Mouse (Mus musculus): ENCODE measurements around the gene Trpm8. TPM values are rescaled to one million over a fixed set of nuclear protein-coding genes. Genes with fewer than 3 reads are reported as not detected.
A peak's percentile ranks its signal among the peaks of the same experiment; 100 is the strongest.

Gene Trpm8
- polyA plus RNA-seq, 1 experiment from 2014 or later: not detected

DNA sequence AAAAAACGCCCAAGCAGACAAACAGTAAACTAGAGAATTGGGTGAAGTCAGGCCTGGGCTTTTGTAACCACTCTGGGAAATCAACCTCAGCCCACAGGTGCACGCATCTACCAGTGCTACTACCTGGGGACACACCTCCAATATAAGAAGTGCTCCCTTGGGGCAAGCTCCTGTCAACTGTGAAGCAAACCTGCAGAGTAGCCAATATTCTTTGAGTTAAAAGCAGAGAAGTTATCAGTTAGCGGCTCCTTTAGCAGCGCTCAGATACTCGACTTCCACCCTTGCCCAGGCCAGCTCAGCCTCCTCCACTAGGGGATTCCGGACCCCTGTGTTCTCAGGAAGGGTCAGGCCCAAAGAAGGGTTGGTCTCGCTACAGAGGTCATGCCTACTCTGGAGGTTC, 15.8 kb upstream of the Trpm8 start:
- Histone ChIP-seq H3K9ac (ENCODE audit: low read depth, low read length) (no peak overlapping the region), H3K4me3 (ENCODE audit: low read depth, low read length) (no peak overlapping the region), H3K27ac (ENCODE audit: low read depth, low read length) (no peak overlapping the region), H3K9me3 (ENCODE audit: control insufficient read depth) (no peaks in the 10 kb centered on the region), H3K4me2 (replicated peaks; ENCODE audit: low read depth) (no peak overlapping the region), H3K36me3 (ENCODE audit: control insufficient read depth, insufficient read depth) (peaks cover 75% of the 10 kb centered on the region), H3K4me1 (replicated peaks; ENCODE audit: control insufficient read depth, insufficient read depth, low read length) (peaks cover 8% of the 10 kb centered on the region), H3K27me3 (replicated peaks; ENCODE audit: control insufficient read depth, insufficient read depth, low read length) (no peaks in the 10 kb centered on the region)
- ATAC-seq: no peak
- 86% methylated on average over 7 of the region's 7 CpGs for WGBS
- TF ChIP-seq CTCF (IDR thresholded peaks at IDR 0.05; ENCODE audit: low read depth): no peak

DNA sequence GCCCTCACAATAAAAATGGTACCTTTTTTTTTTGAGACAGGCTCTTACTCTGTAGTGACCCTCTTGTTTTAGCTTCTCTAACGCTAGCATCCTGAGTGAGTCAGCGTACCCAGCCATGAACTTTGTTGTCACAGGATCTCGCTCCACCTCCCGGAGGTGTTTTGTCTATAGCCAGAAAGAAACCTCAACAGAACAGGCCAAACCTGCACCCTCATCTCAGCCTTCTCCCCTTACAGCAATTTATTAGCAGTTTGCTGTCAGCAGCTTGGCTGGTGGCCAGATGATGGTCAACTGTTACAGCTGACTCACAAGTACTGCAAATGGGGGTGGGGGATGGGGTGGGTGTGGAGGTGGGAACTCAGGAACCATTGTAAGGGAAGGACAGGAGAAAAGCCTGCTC, 15.2 kb upstream of the Trpm8 start:
- H3K4me1 ChIP-seq (replicated peaks; ENCODE audit: control insufficient read depth, insufficient read depth, low read length): peaks cover 8% of the 10 kb centered on the region
- no peak overlapping the region for H3K4me2 ChIP-seq (replicated peaks; ENCODE audit: low read depth)
- peaks cover 80% of the 10 kb centered on the region for H3K36me3 ChIP-seq (ENCODE audit: control insufficient read depth, insufficient read depth)
- ATAC-seq: no peak
- H3K27me3 ChIP-seq (replicated peaks; ENCODE audit: control insufficient read depth, insufficient read depth, low read length): no peaks in the 10 kb centered on the region
- H3K9me3 ChIP-seq (ENCODE audit: control insufficient read depth): no peaks in the 10 kb centered on the region
- no peak for TF ChIP-seq CTCF (IDR thresholded peaks at IDR 0.05; ENCODE audit: low read depth)
- 75% methylated on average over 4 of the region's 4 CpGs for WGBS
- no peak overlapping the region for H3K4me3 ChIP-seq (ENCODE audit: low read depth, low read length)
- no peak overlapping the region for H3K9ac ChIP-seq (ENCODE audit: low read depth, low read length)
- peak overlapping the region; percentile 1; the same call in 1 of the 2 replicates for H3K27ac ChIP-seq (ENCODE audit: low read depth, low read length)

DNA sequence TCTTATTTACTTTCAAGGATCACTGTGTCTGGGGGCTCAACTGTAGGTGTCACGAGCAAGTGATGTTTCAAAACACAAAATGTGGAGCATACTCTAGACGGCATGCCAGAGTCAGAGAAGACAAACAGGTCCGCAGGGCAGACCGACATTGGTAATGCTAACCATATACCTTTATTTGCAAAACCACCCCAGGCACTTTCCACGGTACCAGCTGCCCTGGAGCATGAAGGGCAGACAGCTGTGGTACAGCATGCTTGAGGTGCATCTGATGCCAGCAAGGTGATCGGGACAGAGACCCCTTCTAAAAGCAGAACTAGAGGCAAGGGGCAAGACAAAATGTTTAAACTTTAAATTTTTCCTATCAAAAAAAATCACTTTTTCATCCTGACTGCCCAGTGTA, 14.5 kb upstream of the Trpm8 start:
- peaks cover 8% of the 10 kb centered on the region for H3K4me1 ChIP-seq (replicated peaks; ENCODE audit: control insufficient read depth, insufficient read depth, low read length)
- no peaks in the 10 kb centered on the region for H3K27me3 ChIP-seq (replicated peaks; ENCODE audit: control insufficient read depth, insufficient read depth, low read length)
- no peaks in the 10 kb centered on the region for H3K9me3 ChIP-seq (ENCODE audit: control insufficient read depth)
- no peak overlapping the region for H3K9ac ChIP-seq (ENCODE audit: low read depth, low read length)
- H3K4me2 ChIP-seq (replicated peaks; ENCODE audit: low read depth): no peak overlapping the region
- no peak for TF ChIP-seq CTCF (IDR thresholded peaks at IDR 0.05; ENCODE audit: low read depth)
- peak overlapping the region; percentile 1 for H3K27ac ChIP-seq (ENCODE audit: low read depth, low read length)
- ATAC-seq: no peak
- no peak overlapping the region for H3K4me3 ChIP-seq (ENCODE audit: low read depth, low read length)
- H3K36me3 ChIP-seq (ENCODE audit: control insufficient read depth, insufficient read depth): peaks cover 87% of the 10 kb centered on the region
- 74% methylated on average over 6 of the region's 6 CpGs for WGBS

DNA sequence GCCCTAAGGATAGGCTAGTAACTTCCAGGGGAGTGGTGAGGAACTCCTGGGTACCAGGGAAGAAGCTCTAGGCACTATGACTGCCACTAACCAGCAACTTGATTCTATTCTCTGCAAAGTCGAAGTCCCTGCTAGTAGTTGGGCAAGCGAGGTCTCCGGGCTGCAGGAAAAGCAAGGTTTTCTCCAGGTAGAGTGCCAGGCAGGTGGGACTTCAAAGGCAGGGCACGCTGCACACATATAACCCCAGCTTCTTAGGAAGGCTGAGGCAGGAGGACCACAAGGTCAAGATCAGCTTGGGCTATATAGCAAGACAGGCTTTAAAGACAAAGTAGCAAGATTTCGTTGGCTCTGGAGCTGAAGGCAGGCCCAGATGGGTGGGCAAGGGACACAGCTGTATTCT, 13.7 kb upstream of the Trpm8 start:
- no peak for TF ChIP-seq CTCF (IDR thresholded peaks at IDR 0.05; ENCODE audit: low read depth)
- Histone ChIP-seq H3K4me1 (replicated peaks; ENCODE audit: control insufficient read depth, insufficient read depth, low read length) (peaks cover 8% of the 10 kb centered on the region), H3K27me3 (replicated peaks; ENCODE audit: control insufficient read depth, insufficient read depth, low read length) (no peaks in the 10 kb centered on the region), H3K9me3 (ENCODE audit: control insufficient read depth) (no peaks in the 10 kb centered on the region), H3K36me3 (ENCODE audit: control insufficient read depth, insufficient read depth) (peaks cover 95% of the 10 kb centered on the region), H3K4me2 (replicated peaks; ENCODE audit: low read depth) (no peak overlapping the region), H3K27ac (ENCODE audit: low read depth, low read length) (peak overlapping the region; percentile 5; the same call in 1 of the 2 replicates), H3K4me3 (ENCODE audit: low read depth, low read length) (no peak overlapping the region), H3K9ac (ENCODE audit: low read depth, low read length) (no peak overlapping the region)
- ATAC-seq: no peak
- 92% methylated on average over 5 of the region's 5 CpGs for WGBS

DNA sequence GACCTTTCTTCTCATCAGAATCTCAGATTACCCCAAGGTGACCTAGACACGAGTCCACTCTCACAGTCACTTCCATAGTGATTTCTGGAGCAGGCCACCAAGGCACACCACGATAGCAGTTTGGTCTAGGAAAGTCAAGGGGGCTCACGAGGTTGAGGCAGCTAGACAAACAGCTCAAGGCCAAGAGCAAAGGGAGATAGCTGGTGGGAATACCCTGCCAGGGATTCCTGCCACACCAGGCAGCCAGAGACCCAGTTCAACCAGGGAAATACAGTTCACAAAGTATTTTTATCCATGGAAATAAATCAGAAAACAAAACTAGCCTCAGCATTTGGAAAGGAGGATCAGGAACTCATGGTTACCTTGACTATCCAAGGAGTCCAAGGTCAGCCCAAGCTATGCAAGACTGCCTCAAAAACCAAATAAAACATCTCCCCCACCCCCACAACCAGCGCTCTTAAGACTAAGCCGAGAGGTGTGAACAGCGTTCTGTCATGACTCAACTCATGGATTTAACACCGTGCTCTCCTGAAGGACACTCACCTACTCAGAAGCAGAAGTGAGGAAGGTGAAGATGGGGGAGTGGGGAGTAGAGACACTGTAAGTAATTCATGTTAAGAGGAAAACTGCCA, 13.1 kb upstream of the Trpm8 start:
- Histone ChIP-seq H3K4me3 (ENCODE audit: low read depth, low read length) (no peak overlapping the region), H3K36me3 (ENCODE audit: control insufficient read depth, insufficient read depth) (peaks cover 100% of the 10 kb centered on the region), H3K9ac (ENCODE audit: low read depth, low read length) (no peak overlapping the region), H3K27ac (ENCODE audit: low read depth, low read length) (peak overlapping the region; percentile 5; the same call in 1 of the 2 replicates), H3K9me3 (ENCODE audit: control insufficient read depth) (no peaks in the 10 kb centered on the region), H3K27me3 (replicated peaks; ENCODE audit: control insufficient read depth, insufficient read depth, low read length) (no peaks in the 10 kb centered on the region), H3K4me1 (replicated peaks; ENCODE audit: control insufficient read depth, insufficient read depth, low read length) (peaks cover 8% of the 10 kb centered on the region), H3K4me2 (replicated peaks; ENCODE audit: low read depth) (no peak overlapping the region)
- TF ChIP-seq CTCF (IDR thresholded peaks at IDR 0.05; ENCODE audit: low read depth): no peak
- ATAC-seq: no peak
- WGBS: 84% methylated on average over 7 of the region's 7 CpGs

DNA sequence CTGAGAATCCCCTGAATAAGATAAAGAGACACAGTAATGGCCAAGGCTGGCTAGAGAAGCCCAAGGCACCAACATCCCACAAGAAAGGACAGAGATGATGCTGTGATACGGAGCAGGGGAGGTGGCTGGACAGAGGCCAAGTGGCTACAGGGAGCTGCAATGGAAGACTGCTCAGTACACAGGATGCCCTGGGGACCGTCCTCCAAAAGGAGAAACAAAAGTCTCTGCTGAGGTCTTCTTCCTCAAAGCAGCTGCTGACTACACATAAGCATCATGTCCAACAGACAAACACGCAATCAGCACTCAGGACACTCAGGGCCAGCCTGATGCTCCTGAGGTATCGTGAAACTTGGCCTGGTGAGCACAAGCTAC, 12.6 kb upstream of the Trpm8 start:
- Histone ChIP-seq H3K4me3 (ENCODE audit: low read depth, low read length) (no peak overlapping the region), H3K9me3 (ENCODE audit: control insufficient read depth) (no peaks in the 10 kb centered on the region), H3K36me3 (ENCODE audit: control insufficient read depth, insufficient read depth) (peaks cover 100% of the 10 kb centered on the region), H3K4me1 (replicated peaks; ENCODE audit: control insufficient read depth, insufficient read depth, low read length) (peaks cover 5% of the 10 kb centered on the region), H3K4me2 (replicated peaks; ENCODE audit: low read depth) (no peak overlapping the region), H3K9ac (ENCODE audit: low read depth, low read length) (no peak overlapping the region), H3K27ac (ENCODE audit: low read depth, low read length) (peak overlapping the region; percentile 5; the same call in 1 of the 2 replicates), H3K27me3 (replicated peaks; ENCODE audit: control insufficient read depth, insufficient read depth, low read length) (no peaks in the 10 kb centered on the region)
- 76% methylated on average over 4 of the region's 4 CpGs for WGBS
- no peak for ATAC-seq
- TF ChIP-seq CTCF (IDR thresholded peaks at IDR 0.05; ENCODE audit: low read depth): no peak
